Mouse (Mus musculus) stomach, postnatal 0 days (tissue): ENCODE results near the gene 4921539E11Rik.

Source experiments
- CTCF ChIP-seq: IDR thresholded peaks from 2 replicates; pipeline ENCODE4 v1.5.1; 2016; ENCODE audit warnings: antibody characterized with exemption, low read depth, mild to moderate bottlenecking, moderate library complexity
- EP300 ChIP-seq: optimal IDR thresholded peaks from 2 replicates; pipeline ENCODE3; 2016; ENCODE audit warnings: antibody characterized with exemption

- TF ChIP-seq EP300 (no peak), CTCF (no peak)
These were observed 2.3 kb downstream of the 4921539E11Rik start for GRCm38 (mm10) chr4:103288342-103288741.
